Mouse (Mus musculus) spleen, embryonic (tissue): ENCODE measurements around the gene Mdk.

Experiments
- CTCF ChIA-PET: fragments of 350-600 bp; sonication (Branson Sonifier 250); formaldehyde crosslinking; loops from one replicate; lab custom pipeline; 2022; lab: Charles Lee

The Mdk gene

GRCm38 (mm10) chr2:91920130-91920529 lies 12.0 kb downstream of the Mdk start:
- CTCF ChIA-PET, result no interaction called here

- CTCF ChIA-PET, result no interaction called here
Measured at GRCm38 (mm10) chr2:91917096-91917495, 15.0 kb downstream of the Mdk start.

DNA sequence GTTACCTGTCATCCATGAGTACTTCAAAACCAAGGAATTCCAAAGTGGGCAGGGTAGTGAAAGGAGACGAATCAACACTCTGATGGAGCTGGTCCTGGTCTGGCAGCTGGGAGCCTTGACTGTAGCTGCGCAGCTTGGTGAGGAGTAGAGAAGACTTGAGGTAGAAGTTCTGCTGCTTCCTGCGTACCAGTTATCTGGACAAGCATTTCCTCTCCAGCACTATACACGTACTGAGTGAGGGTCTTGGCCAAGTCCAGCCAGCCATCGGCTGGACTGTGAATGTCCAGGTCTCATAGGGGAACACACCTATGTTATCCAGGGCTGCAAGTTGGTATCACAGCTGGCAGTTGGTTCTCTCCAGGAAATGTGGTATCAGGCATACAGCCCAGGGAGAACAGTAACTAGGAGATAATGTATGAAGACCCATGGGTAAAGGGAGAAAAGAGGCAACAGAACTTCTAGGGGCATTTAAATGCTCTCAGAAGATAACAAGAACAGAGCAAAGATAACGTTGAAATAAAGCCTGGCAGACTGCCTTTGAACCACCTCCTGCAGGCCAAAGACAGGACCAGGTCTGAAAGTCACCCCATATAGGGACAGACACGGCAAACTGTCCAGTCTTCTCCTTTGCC lies 15.6 kb downstream of the Mdk start:
- CTCF ChIA-PET, result no interaction called here

DNA sequence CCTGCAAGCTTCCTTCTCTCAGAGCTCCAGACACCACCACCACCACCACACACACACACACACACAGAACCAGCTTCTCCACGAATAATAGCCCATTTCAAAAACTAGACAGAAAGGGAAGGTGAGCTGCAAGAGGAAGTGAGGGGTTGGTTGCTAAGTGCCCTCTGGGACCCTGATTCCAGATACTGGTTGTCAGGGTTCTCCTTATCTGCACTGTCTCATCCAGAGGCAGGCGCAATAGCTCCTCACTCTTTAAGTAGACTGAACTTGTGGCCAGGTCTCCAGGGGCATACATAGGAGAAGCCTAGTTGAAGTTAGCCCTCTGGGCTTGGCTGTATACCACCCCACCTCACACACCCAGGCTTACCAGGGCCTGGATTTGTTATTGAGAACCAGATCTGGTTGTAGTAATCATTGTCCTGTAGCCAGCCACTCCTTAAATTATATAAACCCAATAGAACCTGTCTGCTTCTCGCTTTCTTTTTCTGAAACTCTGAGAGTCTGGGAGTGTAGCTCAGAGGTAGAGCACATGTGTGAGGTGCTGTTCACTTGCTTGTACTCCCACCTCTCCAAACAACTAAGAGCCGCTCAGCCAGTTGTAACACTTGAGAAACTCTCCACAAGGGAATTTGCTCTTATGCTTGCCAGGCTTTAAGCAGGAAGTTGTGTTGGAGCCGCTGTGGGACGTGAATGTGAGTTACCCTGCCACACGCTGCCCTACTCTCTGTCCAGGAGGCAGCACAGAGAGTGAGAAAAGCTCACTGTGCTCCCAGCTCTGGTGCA lies 18.6 kb downstream of the Mdk start:
- CTCF ChIA-PET, result interaction anchor here (0.6 kb wide), 1 partner anchor 69 kb away, joined by 5 read pairs; no protein-coding TSS in a partner anchor

GRCm38 (mm10) chr2:91912616-91913015 lies 19.5 kb downstream of the Mdk start:
- CTCF ChIA-PET, result no interaction called here

DNA sequence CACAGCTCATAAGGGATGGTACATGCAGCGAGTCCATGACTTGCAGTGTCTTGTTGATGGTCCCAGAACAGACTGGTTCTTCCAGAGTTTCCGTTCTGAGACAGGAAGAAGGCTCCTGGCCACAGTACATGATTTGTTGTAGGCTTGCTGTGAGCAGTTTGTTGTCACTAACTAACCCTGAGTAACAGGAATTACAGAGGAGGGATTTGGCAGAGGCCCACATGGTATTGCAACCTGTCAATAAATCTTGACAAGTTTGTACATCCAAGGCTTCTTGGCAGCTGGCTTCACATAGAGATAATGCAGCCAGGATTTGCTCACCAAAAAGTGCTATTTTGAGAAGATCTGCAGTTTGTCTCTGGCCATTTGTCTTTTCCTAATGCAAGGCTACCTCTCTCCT lies 26.0 kb downstream of the Mdk start:
- CTCF ChIA-PET, result no interaction called here

GRCm38 (mm10) chr2:91904618-91905307 lies 27.3 kb downstream of the Mdk start:
- CTCF ChIA-PET, result no interaction called here

- CTCF ChIA-PET, result no interaction called here
Measured at GRCm38 (mm10) chr2:91903171-91903925, 28.7 kb downstream of the Mdk start.

GRCm38 (mm10) chr2:91902336-91902735 lies 29.8 kb downstream of the Mdk start:
- CTCF ChIA-PET, result no interaction called here

DNA sequence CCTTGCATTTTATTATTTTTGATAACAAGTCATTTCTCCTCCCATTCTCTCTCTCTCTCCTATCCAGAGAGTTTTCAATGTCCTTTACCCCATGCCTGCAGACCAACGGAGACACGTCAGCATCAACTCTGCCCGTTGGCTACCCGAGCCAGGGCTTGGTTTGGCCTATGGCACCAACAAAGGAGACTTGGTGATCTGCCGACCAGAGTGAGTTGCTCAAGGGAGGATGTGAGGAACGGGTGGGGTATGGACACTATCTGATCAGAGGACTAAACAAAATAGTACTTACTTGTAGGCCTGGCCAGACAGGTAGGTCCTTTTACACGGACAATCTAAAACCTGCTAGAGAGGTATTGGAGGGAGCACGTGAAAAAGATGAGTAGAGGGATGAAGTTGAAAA lies 31.7 kb downstream of the Mdk start:
- CTCF ChIA-PET, result no interaction called here

DNA sequence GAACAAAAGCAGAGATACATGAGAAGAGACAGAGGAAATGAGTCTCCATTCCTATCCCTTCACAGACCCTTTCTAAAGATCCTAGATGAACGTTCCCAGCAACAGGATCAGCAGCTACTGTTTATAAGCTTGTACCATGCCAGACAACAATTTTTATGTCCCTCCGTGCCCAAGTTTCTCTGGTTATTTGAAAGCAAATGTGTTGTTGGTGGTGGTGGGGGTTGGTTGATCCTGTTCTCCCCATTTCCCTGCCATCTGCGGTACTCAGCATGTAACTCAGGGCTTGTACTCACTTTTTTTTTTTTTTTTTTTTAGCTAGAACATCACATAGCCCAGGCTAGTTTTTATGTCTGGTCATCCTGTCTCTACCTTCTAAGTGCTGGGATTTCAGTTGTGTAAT lies 33.0 kb downstream of the Mdk start:
- CTCF ChIA-PET, result no interaction called here

GRCm38 (mm10) chr2:91897968-91898367 lies 34.1 kb downstream of the Mdk start:
- CTCF ChIA-PET, result no interaction called here

GRCm38 (mm10) chr2:91895401-91895800 lies 36.7 kb downstream of the Mdk start:
- CTCF ChIA-PET, result no interaction called here

DNA sequence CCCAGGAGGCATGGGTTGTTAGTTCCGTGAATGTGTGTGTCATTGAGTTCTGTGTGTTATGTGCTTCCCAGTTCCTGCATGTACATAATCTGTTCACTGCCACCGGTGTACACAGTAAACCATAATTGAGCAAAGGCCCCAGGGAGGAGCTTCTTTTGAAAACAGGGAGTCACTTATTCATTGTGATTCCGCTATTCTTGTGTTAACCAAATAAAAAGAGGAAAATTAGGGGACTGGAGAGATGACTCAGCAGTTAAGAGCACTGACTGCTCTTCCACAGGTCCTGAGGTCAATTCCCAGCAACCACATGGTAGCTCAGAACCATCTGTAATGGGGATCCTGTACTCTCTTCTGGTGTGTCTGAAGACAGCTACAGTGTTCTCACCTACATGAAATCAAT lies 37.4 kb downstream of the Mdk start:
- CTCF ChIA-PET, result no interaction called here

GRCm38 (mm10) chr2:91884616-91885015 lies 47.5 kb downstream of the Mdk start:
- CTCF ChIA-PET, result no interaction called here

DNA sequence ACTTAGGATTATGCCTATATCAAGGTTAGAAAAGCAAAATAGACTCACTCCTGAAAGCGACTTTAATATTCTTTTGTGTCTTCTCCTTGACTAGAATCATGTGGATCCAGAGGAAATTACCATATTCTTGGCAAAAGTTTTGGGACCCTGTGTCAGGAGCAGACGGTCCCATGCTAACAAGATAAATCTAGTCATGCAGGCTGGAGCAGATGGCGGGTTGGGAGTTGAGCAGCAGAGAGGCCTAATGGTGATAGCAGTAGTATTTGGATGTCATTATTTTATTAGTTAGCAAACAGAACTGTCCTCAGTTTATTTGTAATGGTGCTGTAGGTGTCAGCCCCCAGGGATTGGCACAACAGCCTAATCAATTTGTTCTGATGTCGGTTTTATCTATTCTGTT lies 48.1 kb downstream of the Mdk start:
- CTCF ChIA-PET, result no interaction called here
